Mouse (Mus musculus) kidney, adult 18-20 months (tissue): Measurements from ENCODE around the gene Dlgap4.

Source experiments
- DNase-seq: peaks from one replicate; pipeline ENCODE4 v3.0.0; 2021

The Dlgap4 gene

DNA sequence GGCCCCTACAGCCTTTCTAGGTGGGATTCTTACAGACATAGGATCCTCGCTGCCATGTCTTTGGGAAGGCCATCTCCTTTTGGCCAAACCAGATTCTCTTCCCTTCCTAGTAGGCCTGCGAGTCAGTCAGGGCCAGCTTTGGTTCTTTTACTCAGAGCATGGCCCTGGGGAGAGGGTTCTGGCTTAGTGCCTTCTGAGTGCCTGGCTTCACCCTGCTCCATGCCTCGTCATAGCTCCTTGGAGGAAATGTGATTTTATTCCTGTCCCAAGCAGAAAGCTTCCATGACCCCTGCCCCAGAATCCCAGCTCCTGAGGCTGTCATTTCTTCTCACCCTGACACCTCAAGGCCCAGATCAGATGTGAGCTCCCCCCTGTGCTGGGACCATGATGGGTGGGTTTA, 133.8 kb downstream of the Dlgap4 start:
- DNase-seq, result no peak

DNA sequence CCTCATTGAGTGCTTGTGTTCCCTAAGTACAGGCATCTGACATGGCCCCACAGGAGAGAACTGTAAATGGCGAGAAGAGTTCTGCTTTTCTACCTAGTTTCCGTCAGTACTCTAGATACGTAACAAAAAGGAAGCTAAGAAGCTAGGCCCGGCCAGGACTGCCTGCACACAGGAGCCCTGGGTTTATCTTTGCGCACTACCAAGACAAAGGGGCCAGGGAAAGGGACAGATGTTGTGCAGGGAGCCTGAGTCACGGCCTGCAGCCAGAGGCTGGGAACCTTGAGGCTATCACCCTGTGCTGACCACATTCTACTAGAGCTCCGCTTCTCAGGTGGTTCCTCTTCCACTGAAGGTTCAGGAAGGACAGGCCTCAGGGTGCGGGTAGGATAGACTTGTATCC, 136.2 kb downstream of the Dlgap4 start:
- no peak for DNase-seq

DNA sequence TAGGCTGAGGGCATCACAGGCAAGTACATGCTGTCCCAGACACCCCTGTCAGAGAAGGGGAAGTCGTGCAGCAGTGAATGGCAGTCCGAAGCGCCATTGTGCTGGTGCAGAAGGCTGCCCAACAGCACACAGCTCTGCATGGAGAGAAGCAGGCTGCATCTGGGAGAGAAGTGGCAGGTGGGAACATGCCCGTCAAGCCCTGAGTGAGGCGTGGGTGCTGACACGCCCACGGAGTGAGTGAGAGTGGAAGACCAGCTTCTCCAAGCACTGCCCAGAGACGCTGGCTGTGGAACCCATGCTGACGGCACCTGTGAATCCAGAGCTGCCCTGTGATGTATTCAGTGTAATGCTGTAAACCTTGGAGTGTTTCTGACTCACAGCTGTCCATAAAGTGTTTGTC, 143.4 kb downstream of the Dlgap4 start:
- no peak for DNase-seq

DNA sequence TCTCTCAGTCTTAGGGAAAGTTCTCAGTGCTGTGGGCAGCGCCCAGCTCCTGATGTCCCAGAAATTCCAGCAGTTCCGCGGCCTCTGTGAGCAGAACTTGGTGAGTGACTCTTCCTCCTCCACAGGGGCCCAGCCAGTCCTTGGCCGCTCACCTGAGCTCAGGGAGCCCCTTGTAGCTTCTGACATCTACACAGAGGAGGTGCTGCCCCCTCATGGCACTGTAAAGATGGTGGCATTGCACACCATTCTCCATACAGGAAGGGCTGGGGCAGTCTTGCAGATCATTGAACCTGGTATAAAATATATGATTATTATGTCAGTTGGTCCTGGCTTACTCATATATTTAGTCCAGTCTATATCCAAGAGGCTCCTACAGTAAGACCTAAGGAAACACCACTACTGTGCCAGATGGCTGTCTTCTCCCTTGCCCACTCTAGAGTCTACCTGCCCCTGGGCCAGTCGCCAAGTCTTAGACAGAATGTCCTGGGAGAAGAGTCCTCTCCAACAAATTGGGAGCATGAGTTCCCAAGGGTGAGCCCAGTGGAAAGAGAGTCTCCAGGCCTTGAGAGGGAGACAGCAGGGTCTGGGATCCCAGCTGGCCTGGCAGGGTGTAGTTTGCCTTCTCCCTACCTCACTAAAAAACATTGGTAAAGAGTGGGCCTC, 147.5 kb downstream of the Dlgap4 start:
- no peak for DNase-seq

DNA sequence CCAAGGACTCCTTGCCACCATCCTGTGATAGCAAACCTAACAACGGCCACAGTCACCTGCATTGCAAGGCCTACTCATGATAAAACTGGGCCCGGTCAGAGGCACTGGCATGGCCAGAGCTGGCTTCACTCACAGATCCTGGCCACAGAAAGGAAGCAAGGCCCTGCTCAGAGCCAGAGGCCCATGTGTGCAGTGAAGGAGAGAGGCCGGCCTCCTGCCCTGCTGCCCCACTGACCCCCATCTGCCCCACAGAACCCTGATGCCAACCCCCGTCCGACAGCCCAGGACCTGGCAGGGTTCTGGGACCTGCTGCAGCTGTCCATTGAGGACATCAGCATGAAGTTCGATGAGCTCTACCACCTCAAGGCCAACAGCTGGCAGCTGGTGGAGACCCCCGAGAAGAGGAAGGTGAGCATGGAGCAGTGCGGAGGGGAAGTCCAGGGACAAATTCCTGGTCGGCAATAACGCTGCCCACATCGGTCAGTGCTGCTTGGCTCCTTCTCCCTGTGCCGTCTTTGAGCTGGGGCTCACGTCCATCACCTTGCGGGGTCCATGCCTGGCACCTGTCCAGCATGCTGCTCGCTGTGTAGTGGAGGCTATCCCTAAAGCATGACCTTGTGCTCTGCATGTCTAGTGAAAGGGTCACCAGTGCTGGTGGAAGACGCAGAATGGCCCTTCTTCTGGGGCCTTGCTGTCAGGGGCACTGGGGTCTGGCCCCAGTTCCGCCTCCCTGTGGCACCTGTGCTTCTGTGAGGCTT, 148.2 kb downstream of the Dlgap4 start:
- DNase-seq, result no peak

DNA sequence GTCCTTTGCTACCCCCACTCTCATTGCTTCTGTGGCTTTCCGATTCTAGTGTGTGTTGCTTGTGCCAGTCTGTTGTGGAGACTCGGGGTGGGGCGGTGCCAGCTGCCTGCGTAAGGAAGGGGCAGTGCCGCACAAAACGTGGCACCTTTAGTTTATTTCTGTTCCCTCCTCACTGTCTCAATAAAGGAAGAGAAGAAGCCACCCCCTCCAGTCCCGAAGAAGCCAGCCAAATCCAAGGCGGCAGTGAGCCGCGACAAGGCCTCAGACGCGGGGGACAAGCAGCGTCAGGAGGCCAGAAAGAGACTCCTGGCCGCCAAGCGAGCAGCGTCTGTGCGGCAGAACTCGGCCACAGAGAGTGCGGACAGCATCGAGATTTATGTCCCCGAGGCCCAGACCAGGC, 149.0 kb downstream of the Dlgap4 start:
- DNase-seq, result no peak

DNA sequence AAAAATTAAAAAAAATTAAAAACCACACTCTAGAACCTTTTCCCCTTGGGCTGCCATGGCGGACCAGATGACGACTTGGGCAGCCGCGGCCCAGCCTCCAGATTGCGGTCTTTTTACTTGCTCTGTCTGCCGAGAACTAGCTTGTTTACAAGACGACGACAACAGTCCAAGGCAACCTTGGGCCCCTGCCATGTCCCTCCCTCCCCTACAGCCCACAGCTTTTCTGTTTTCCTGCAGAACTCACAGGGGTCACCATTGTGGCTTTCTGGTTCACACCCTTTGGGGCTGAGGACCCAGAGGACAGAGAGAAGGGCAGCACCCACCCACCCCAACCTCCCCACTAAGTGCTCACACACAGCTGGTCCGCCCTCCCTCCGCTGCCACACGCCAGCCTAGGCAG, 149.6 kb downstream of the Dlgap4 start:
- DNase-seq, result peak; percentile 65

DNA sequence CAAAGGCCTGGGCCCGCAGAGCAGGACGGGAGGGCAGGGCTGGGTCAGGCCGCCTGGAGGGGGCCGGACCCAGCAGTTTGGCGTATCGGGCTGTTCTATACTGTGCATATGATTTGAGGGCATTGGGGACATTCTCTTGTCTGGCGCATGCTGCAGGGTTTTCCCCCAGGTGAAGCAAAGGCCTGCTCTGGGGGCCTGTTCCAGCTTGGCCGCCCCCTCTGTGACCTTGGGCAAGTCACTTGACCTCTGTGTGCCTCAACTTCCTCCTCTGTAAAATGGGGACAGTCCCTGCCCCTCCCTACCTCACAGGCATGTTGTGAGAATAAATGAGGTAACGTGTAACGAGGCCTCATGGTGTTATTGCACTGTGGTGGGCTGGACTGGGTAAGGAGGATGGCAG, 150.5 kb downstream of the Dlgap4 start:
- no peak for DNase-seq

DNA sequence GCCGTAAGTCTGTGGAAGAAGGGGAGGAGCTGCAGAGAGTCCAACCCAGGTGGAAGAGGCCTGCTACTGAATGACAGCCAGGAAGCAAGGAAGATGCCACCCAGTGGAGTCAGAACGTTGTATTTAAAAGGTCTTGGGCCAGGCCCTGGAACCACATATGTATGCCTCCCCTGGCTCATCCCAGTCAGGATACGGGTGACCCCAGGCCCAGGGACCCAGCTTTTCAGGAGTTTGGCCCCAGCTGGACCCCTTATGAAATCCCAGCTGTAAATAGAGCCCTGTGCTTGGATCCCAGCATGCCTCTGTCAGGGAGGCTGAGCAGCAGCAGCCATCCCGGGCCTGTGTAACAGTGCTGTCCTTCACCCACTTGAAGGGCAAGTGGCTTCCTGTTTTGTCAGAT, 151.2 kb downstream of the Dlgap4 start:
- DNase-seq, result no peak

DNA sequence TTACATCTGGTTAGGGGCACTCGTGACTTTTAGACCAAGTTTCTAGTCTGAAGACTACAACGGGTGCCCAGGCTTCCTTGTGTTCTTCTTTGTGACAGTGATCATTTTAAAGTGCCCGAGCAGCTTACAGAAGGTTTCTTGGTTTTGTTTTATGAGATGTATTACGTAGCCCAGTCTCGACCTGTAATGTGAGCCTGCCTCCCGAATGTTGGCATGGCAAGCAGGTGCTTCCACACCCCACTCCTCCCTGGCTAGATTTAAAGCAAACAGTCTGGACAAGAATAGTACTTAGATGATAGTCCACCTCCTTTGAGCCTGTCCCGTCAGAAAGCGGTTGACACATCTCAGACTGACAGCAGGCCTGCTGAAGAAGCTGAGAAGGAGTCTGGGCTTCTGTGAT, 152.1 kb downstream of the Dlgap4 start:
- no peak for DNase-seq

DNA sequence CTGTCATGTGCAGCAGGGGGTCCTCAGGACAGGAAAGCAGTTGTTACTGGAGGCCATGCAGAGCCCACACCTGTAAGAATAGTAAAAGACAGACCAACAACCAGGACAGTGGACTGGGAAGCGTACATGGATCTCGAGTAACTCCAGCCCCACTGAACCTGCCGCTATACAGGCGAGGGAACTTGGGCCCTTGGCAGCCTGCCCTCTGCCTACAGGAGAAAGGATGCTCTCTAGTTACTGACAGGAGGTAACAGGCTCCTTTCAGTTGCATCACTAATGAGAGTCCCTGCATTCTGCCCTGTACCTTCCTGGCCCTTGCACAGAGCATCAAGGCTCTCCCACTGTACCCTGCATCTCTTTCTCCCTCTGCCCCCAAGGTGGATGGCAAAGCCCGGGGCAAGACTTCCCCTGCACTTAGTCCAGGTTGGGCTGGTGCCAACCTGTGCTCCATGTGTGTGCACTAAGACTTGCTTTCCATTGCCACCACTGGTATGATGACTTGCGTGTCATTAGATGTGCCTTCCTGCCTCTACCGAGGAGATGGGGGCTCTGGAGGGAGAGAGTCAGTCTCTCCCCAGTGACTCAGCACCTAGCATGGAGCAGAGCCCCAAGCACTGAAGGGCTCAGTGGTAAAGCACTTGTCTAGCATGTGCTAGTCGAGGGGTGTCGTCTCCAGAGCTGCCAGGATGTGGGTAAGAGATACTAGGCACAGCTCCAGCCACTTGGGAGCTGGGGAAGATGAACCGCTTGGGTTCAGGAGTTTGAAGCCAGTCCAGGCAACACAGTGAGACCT, 152.9 kb downstream of the Dlgap4 start:
- DNase-seq, result no peak

DNA sequence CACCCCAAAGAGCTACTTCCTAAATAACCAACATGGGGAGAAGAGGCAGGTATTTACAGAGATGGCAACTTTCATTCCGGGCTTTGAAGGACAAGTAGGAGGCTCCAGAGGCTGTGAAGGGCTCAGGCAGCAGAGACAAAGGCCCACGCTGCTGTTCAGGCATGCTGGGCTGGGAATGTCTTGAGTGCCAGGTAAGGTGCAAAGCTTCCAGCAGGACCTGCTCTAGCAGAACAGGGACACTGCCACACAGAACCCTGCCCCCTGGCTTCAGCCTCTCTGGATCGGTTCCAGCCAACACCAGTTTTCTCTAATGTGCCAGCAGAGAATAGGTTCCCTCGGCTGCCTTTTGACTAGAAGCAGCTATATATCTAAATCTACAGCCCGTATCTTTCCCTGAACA, 153.6 kb downstream of the Dlgap4 start:
- DNase-seq, result no peak

DNA sequence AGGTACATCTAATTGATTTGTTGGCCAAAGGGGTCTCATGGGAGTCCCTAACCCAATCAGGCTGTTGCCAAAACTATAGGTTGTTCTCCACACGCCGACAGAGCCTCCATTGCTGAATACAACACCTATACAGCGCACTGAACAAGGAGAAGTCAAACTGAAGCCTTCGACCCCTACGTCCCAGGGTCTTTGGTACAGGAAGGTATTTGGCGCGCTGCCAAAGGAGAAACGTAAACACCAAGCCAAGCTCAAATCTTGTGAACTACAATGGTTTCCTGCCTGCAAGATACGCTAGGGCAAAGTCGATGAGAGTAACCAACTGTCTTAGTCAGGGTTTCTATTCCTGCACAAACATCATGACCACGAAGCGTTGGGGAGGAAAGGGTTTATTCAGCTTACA, 155.8 kb downstream of the Dlgap4 start:
- DNase-seq, result no peak

DNA sequence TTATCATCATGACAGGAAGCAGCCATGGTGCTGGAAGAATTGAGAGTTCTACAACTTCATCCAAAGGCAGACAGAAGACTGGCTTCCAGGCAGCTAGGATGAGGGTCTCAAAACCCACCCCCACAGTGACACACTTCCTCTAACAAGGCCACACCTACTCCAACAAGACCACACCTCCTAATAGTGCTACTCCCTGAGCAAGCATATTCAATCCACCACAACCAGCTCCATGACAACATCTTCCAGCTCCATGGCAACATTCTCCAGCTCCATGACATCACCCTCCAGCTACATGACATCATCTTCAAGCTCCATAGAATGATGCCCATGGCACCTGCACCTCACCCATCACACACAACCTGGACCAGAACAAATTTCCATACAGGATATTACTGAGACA, 160.0 kb downstream of the Dlgap4 start:
- DNase-seq, result no peak

DNA sequence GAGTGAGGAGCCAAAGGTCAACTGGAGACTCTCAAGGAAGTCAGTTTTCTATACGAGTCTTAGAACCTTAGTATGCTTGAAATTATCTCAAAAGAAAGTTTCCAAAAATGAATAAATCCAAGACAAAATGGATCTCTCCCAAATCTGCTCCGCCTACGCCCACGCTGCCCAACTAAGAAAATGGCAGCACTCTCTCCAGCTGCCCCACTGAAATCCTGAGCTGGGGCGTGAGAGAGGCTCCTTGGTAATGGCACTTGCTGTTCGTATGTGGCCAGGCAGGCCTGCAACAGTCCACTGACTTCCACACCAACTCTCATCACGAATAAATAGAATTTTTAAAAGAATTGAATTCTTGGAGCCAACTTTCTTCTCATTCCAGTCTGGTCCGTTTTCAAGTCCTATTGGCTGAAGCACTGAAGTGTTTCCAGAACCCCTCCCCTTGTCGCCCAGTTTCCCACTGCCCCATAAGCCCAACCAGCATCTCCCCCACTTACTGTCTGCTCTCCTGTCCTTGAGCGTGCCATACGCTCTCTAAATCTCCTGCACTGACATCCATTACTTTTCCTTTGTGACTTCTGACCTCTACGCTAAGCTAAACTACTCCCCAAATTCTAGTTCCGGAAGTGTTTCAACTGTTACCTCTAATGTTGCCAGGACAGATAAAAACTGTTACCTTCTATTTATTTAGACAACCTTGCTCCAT, 160.7 kb downstream of the Dlgap4 start:
- no peak for DNase-seq

DNA sequence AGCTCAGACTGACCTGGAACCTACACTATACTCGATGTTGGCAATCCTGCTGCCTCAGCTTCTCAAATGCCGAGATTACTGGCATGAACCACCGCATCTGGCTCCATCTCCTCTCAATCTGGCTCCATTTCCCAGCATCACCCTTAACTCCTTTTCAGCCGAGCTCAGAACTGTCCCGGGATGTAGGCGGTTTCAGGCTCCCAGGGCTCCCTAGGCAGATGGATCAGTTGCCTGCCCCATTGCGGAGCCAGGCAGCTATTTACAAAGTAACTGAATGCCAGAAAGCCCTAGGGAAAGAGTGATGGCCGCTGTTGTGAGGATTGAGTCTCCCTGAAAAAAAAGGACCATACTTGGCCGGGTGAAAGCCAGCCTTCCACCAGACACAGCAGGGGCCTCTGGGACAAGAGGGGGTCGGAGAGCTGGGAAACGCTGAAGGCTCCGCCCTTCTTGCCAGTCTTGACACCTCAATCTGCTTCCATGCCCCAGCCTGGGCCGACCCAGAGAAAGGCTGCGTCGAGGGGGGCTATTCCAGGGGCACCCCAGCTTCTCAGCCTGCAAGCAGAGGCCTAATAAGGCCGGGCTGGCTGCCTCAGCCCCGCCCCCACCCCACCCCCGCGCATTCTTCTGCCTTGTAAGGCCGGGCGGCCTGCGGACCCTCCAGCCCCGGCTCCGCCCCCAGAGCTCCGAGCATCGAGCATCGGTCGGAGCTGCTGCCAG, 161.4 kb downstream of the Dlgap4 start, which contains the start of gene Myl9:
Myl9 (plus strand) TSS at position 683 of the 717 bp plus-strand sequence.
- DNase-seq, result peak; percentile 51

DNA sequence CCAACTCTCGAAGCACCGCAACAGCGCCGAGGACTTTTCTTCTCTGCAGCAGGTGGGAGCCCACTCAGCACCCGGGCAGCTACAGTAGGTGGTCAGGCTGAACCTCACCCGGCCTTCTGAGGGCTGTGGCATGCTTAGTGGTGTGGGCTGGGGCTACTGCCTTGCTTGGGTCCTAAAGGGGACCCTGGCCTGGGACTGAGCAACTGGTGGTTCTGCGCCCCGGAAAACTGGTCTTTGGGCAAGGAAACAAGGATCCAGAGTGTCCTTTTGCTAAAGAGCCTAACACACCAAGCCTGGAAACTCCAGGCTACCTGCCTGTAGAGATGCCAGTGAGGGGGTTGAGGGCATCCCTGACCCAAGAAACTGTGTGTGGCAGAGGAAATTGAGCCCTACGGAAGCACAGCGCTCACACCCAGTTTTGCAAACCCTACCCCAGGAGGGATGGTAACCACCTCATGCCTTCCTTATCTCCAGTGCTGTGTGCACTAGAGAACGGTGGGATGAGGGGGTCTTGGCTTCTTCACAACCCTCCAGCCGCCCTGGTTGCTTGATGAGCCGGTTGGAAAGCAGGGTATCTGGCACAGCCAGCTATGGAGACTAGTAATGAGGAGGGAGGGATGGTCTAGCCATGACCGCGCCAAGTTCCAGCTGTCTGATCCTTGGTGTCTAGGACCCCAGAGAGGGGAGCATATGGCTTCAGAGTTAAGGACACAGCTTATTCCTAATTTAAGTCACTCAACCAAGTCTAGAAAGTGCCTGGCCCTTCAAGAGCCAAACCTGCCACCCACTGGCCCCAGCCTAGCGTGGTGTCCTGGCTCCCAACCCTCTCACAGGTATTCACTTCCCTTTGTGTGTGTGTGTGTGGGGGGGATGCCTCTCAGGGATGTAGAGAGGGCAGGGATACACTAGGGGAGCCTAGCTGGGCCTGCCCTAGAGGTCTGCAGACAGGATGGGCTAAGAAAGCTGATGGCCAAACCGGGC, 162.2 kb downstream of the Dlgap4 start:
- DNase-seq, result no peak

DNA sequence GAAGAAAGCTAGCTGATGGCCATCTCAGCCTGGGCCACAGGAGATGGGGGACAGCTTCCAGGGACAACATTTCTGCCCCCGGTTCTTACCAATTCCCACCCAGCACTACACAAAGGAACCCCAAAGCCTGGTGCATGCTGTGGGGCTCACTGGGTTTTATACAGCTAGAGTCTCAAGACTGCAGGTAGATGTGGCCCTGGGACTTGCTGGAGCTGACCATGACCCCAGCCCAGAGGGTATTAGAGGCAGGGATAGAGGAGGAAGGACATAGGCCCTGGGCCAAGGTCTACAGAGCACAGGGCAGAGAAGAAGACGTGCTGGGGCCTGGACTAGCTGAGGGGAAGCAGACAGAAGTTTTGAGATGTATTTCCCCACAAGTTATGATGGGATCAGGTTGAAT, 163.4 kb downstream of the Dlgap4 start:
- DNase-seq, result no peak

DNA sequence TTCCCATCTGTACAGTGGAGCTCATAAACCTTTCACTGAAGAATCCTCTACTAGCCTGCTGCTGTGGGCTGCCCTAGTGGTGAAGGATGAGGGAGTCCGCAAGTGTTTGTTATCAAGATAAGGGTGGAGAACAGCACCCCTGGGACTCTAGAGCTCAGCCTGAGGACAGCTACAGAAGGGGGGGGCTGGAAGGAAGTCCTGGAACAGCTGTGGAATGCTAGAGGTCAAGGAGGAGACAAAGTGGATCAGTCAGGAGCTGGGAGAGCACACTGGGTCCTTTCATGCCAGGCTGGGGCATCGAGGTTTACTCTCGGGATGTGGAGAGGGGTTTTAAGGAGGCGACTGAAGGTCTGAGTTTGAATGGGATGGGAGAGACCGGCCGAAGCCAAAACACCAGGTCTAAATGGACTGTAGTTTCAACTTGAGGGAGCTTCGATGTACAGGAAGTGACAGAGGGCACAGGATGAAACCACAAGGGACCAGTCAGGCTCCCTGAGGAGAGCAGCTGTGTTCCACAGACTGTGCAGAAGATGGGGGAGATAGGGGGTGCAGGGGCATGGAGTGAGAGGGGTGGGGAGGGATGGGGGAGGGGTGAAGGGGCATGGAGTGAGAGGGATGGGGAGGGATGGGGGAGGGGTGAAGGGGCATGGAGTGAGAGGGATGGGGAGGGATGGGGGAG, 164.0 kb downstream of the Dlgap4 start:
- DNase-seq, result peak; percentile 41

DNA sequence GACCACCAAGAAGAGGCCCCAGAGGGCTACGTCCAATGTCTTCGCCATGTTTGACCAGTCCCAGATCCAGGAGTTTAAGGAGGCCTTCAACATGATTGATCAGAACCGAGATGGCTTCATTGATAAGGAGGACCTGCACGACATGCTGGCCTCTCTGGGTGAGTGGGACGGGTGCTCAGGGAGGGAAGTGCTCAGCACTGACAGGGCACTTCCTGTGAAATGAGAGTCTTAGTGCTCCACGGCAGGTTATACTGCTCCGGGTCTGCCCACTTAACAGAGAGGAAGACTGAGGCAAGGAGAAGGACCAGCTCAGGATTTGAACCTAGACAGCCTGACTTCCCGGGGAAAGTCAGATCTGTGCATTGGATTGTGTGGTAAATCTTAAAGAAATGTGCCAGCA, 165.1 kb downstream of the Dlgap4 start:
- DNase-seq, result no peak

DNA sequence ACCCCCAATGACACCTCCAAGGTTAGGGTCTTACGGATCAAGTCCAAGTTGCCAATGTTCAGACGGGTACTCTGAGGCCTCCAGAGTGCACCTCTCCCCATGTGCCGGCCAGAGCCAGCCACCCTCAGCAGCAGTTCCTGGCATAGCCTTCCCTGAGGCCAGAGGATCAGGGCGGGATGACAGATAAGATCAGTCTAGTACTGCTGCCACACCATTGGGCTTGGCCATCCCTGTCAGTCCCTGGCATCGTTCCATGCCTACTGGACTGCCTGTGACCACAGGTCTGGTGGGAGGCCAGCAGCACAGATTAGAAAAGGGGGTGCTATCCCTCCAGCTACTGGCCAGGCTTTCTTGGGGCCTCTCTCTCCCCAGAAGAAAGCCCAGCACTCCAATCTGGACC, 165.5 kb downstream of the Dlgap4 start:
- DNase-seq, result no peak
